Mouse (Mus musculus): ENCODE data around the gene Glipr2. TPM values are rescaled to one million over a fixed set of nuclear protein-coding genes. Genes with fewer than 3 reads are reported as not detected.

Gene Glipr2
- total RNA-seq, 2 experiments from 2014 or later: 2.8 to 4.9 TPM

- no peak for DNase-seq
Observed at GRCm38 (mm10) chr4:43970393-43971330, 13.5 kb downstream of the Glipr2 start.

DNA sequence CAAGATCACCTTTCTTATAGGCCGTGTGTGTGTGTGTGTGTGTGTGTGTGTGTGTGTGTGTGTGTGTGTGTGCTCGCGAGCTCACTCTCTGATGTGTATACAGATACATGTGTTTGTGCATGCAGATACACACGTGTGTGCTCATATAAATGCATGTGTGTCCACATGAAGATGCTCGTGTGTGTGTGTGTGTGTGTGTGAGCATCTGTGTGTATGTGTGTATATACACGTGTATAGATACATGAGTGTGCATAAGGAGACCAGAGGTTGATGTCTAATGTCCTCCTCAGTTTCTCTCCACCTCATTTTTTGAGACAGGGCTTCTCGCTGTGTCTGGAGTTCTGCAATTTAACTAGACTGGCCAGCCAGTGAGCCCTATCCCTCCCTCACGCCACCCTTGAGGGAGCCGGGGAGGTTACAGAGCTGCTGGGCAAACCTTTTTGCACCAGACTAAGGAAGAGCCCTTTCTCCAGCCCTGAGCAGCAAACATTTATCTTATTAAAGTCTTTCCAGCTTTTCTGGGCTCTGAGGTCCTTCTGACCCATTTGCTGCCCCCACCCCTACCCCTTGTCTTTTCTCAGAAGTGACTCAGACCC is 14.4 kb downstream of the Glipr2 start:
- no peak for DNase-seq

GRCm38 (mm10) chr4:43972137-43972591 is 15.0 kb downstream of the Glipr2 start:
- DNase-seq: no peak

DNA sequence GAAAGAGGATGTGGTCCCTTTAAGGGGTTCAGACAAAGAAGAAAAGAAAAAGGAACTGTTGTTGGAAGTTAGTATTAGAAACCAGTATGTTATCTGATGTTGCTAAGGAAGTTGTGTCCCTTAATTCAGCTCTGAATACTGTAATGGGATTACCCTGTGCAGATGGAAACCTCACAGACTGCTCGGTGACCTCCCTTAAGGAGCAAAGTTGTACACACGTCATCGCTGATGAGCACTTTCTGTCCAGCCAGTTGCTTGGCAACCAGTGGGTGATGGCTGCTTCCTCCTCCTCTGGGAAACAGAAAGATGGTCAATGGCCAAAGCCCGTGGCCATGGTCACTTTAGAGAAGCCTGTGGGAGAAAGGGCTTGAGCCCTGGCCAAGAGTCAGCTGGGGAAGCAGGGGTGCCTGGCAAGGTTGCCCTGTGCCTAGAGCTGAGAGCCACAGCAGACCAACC is 16.4 kb downstream of the Glipr2 start:
- DNase-seq: peak; percentile 76

DNA sequence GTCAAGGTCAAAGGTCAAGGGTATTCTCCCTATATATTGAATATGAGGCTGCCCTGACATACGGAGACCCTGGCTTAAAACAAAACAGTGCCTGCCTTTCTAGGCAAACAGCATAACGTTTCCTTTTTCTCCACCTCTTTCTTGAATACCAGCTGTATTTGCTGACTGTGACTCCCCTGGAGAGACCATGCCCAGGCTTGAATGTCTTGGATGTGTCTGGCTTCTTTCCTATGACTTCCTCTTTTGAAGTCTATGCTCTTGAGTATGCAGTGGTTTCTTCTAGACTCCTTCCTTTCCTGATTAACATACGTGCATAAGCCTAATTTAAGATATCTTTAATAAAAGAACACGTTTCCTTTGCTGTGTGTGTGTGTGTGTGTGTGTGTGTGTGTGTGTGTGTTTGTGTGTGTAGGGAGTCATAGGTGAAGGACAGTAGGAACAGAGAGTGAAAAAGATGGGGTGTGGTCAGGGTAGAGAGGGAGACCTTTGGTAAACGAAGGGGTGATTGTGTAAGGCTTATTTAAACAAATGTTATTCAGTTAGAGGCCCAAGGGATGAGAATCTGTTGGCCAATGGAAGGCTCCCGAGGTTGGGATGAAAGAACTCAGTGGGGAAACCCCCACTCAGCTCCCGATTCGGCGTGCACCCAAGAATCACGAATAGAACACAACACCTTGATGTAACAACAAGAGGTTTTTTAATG is 17.9 kb downstream of the Glipr2 start:
- no peak for DNase-seq

DNA sequence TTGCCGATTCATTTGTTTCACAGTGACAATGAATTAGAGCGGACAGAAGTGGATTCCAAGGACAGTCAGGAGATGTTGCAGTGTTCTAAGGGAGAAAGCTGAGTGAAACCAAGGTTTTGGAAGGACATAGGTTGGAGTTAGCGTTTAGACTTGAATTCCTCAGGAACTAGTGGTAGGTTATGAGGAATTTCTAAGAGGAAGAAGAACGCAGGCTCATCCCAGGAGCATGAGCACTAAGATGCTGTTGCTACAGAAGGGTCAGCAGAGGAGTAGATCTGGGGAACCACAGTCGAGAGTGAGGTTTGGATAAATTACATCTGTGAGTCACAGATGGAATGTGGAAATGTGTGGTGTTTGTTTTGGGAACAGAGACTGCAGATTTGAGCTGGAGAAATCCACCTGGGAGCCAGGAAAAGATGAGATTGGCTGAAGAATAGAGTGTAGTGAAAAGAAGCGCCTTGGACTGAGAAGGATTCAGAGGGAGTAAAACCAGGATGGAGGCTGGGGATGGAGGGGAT is 19.1 kb downstream of the Glipr2 start:
- no peak for DNase-seq

DNA sequence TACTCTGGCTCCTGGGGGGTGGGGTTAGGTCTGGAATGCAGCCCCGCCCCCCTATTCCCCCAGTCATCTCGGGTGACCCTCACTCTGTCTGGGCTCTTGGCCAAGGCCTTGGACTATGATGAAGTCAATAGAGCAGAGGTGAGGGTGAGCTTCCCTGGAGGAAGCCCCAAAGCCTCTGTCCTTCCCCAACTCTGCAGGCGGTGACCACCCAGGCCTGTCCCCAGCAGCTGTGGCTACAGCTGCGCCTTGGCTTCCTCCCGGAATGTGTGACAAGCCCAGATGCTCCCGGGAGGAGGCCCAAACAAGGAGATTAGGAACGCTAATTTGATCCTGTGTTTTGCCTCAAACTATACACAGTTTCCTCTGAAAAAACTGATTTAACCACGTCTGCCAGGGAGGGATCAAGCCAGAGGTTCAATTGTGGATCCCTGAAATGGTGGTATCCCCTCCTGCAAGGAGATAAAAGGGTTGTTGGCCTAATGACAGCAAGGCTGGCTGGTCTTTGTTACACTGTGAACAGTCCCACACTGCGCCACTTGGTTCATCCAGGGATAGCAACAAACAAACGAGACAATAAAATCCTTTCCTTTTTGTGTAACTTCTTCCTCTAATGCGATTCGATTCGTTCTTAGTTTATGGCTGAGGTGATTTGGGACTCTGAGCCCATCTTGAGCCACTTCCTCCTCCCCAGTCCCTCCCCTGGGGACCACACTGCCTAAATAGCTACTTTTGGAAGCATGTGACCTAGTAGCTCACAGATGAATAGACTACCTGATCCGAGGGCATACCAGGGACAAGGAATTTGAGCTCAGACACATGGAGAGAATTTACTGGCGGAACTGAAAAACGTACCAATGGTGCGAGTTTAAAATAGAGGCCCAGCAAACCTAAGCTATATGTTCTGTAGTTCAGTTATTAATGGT is 21.6 kb downstream of the Glipr2 start:
- DNase-seq: peak; percentile 67

- DNase-seq: no peak
Observed at GRCm38 (mm10) chr4:43979746-43980145, 22.5 kb downstream of the Glipr2 start.

DNA sequence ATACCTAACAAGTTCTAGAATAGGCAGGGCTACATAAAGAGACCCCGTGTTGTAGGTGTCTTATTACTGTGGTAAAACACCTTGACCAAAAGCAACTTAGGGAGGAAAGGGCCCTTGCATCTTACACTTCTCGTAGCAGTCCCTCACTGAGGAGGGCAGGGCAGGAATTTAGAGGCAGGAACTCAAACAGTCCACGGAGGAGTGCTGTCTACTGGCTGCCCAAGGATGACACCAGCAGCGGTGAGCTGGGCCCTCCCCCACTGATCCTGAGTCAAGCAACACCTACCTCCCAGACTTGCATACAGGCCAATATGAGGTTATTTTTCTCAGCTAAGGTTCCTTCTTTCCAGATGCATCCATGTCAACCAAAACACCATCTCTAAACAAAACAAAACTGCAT is 23.0 kb downstream of the Glipr2 start:
- DNase-seq: no peak

DNA sequence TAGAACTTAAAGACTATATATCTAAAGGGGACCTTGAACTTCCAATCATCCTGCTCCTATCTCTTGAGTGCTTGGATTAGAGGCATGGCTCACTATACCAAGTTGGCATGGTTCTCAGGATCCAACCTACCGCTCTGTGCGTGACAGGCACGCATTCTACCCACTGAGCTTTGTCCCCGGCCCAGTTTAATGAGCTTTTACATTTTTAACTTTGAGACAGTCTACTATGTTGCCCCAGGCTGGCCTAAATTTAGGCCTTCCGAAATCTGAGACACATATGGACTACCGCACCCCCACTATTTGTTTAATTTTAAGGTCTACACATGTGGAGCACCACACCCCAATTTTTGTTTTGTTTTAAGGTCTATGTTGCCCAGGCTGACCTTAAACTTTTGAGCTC is 23.6 kb downstream of the Glipr2 start:
- no peak for DNase-seq

DNA sequence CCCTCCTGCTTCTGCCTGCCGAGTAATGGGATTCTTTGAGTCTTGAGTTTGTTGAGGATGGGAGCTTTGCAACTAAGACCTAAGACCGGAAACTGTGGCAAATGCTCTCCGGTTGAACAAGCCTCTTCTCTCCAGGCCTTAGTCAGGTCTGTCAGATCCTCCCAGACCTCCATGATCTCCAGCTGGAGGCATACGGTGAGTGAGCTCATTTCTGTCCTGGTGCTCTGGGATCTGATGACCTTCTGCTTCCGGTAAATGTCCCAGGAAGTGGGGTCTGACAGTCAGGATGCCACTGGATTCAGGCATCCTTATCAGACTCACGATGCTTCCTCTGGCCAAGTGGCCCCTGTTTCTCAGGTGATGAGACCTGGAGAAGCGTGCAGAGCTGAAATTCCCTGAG is 24.1 kb downstream of the Glipr2 start:
- no peak for DNase-seq

DNA sequence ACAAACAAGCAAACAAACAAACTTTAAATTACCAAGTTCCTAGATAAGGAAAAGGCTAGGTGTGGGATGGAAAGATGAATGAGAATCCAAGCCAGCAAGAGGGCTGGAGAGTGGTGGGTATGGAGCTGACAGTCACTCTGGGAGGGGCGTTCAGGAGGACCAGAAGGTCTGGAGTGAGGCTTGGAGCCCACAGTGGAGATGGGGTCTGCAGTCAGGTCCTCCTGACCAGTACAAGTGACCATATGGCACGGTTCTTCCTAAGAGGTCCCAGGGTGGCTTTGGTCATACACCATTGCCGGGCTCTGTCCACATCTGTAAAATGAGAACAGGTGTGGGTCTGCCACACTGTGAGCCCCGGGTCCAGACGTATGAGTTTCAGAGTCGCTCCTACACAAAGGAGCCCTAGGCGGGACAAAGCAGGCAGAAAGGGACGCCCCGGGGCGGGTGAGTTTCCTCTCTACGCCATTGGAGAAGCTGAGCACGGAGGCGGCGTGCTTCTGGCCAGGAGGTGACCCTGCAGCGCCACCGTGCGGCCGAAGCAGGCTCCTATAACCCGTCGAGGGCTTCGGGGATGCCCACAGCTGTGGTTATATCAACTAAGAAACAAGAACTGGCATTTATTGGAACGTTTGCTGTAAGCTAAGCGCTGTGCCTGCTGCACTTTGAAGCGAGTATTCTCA is 25.0 kb downstream of the Glipr2 start:
- peak; percentile 86 for DNase-seq

DNA sequence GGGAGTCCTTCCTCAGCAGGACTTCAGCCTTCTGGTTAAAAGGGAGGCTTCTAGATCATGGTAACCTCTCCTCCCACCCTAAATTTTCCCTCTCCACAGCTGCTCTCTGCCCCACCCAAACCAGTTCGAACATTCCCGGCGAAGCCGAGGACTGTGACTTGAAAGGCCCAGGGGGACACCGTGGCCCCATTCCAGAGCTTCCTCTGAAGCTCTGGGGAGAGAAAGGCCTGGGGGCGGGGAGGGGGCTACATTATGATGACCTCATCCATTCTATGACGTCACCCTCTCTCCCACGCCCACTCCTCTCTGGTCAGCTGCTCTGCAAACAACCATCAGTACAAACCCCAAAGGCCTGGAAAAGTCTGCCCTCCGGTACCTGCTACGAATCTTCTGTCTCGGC is 26.0 kb downstream of the Glipr2 start, which contains the start of gene Ccin:
Gene Ccin, plus strand, starts transcription at position 303 of the 400 bp plus-strand sequence.
- DNase-seq: no peak

- no peak for DNase-seq
Observed at GRCm38 (mm10) chr4:43983756-43984155, 26.6 kb downstream of the Glipr2 start.

- DNase-seq: no peak
Observed at GRCm38 (mm10) chr4:43984326-43984725, 27.1 kb downstream of the Glipr2 start.

- DNase-seq: no peak
Observed at GRCm38 (mm10) chr4:43988976-43989375, 31.8 kb downstream of the Glipr2 start.

DNA sequence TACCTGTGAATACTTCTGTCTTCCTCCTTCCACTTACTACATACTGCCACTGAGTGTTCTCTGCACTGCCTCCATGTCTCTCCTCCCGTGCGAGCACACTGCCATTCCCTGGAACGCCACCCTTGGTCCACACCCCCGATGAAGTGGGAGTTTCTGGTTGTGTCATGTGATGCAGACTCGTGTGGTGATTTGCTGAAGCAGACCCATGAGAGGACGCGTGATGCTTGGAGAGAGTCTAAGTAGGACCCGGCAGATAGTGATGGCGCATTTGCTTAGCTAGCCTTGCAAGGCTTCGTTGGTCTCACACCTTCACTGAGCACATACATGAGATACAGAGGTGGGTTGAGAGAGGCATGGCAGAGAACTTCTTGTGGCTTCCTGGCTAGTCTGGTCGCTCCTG is 35.9 kb downstream of the Glipr2 start:
- no peak for DNase-seq

DNA sequence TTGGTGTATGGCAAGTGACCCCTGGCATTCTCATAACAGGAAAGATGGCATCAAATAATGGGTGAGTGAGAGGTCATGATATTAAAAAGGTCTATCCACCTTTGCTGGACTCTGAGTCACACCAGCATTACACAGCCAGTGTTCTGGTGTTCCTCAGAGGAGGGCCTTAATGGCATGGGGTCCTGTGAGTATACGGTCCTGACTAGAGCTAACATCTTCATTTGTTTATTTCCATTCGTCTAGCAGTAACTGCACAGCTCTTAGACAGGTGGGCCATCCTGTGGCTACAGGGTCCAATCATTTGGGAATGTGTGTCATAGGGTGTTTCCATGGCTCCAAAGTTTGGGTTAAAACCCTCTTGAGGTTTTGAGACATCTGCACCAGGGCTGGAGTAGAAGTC is 37.1 kb downstream of the Glipr2 start:
- DNase-seq: no peak

DNA sequence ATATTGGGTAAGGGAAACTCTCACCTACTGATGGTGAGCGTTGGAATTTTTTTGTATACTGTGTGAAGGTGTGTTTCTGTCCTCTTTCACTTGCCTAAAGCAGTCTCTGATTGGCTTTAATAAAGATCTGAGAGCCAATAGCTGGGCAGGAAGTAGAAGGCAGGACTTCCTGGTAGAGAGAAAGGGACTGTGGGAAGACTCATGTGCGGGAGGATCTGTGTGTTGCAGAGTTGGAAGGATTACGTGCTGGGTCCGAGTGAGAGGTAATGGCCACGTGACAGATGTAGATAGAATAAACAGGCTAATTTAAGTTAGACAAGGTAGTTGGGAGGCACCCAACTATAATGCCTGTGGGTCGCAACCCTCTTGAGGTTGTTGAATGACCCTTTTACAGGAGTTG is 46.4 kb downstream of the Glipr2 start:
- DNase-seq: no peak

DNA sequence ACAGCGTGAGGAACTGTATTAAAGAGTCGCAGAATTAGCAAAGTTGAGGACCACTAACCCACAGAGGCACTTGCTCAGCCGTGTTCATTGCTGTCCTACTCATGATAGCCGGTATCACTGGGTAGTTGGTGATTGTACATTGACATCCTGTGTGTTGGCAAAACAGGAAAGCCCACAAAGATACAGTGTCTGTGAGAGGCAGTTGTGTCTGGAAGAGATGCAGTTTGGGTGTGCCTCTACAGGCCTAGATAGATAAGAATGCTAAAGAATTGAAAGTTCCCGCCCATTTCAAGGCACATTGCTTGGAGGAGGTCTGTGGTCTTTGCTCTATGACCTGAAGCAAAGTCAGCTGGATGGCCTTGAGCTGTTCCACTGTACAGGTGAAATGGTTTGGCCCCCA is 46.9 kb downstream of the Glipr2 start, which contains the start of gene Clta:
Gene Clta, plus strand, starts transcription at position 327 of the 400 bp plus-strand sequence.
- no peak for DNase-seq

All from gastrocnemius, postnatal 25 days (tissue).